Mouse (Mus musculus) thymus, postnatal 25 days (tissue): ENCODE measurements around the gene Dolk.

Source experiments
- DNase-seq: peaks from one replicate; pipeline ENCODE4 v3.0.0; 2022

Gene Dolk

GRCm38 (mm10) chr2:30247681-30248080 is 38.5 kb downstream of the Dolk start:
- no peak for DNase-seq

GRCm38 (mm10) chr2:30247036-30247435 is 39.1 kb downstream of the Dolk start:
- no peak for DNase-seq

GRCm38 (mm10) chr2:30244595-30245178 is 41.4 kb downstream of the Dolk start:
- no peak for DNase-seq

- no peak for DNase-seq
Measured at GRCm38 (mm10) chr2:30243391-30243790, 42.7 kb downstream of the Dolk start.

GRCm38 (mm10) chr2:30242509-30242908 is 43.6 kb downstream of the Dolk start:
- no peak for DNase-seq

- no peak for DNase-seq
Measured at GRCm38 (mm10) chr2:30240267-30240666, 45.9 kb downstream of the Dolk start, which contains the start of gene Gm28035. Gene Gm28035 (plus strand): TSS chr2:30240567.

GRCm38 (mm10) chr2:30239777-30240176 is 46.4 kb downstream of the Dolk start:
- DNase-seq, result no peak

GRCm38 (mm10) chr2:30238906-30239465 is 47.1 kb downstream of the Dolk start:
- DNase-seq, result no peak

- peak; percentile 76 for DNase-seq
Measured at GRCm38 (mm10) chr2:30237881-30238280, 48.3 kb downstream of the Dolk start.

- peak; percentile 100 for DNase-seq
Measured at GRCm38 (mm10) chr2:30237199-30237880, 48.8 kb downstream of the Dolk start, which contains the start of gene Lrrc8a. Gene Lrrc8a (plus strand): TSS chr2:30237715.

- DNase-seq, result no peak
Measured at GRCm38 (mm10) chr2:30236426-30237198, 49.5 kb downstream of the Dolk start.

- DNase-seq, result no peak
Measured at GRCm38 (mm10) chr2:30235593-30235992, 50.5 kb downstream of the Dolk start.
